Mouse (Mus musculus): ENCODE data around the gene Plekhm3.

GRCm38 (mm10) chr1:64809085-64809484 is 147.5 kb downstream of the Plekhm3 start:
- TF ChIP-seq CTCF (IDR thresholded peaks at IDR 0.05; ENCODE audit: control insufficient read depth, insufficient read depth, low read length) (no peak), POLR2A (IDR thresholded peaks at IDR 0.05; ENCODE audit: borderline replicate concordance, control insufficient read depth, low read depth, low read length) (no peak)
